Comparison of ENCODE assay signal across 22 mouse cellular contexts in genomic region chr1:176331344-176331743, GRCm38 (mm10). TPM values are rescaled to one million over a fixed set of nuclear protein-coding genes. Genes with fewer than 3 reads are reported as not detected.
DNase-seq lines count a peak whose midpoint lies in the region; ATAC-seq and TF ChIP-seq lines count a peak whose summit lies in the region.
"Had no signal": no experiment of that assay in that cellular context is flagged by ENCODE, and none has a peak within 500 bp of the region (broad histone marks: within the 10 kb centered on the region; RNA-seq: fewer than 3 reads in every experiment).

No protein-coding gene starts in this region.

- DNase-seq in hindbrain, postnatal 0 days (ENCODE audit: low spot score) = no peak
- DNase-seq in hindbrain, embryonic 14.5 days (ENCODE audit: low spot score) = no peak
- no peak for DNase-seq in midbrain, postnatal 0 days (ENCODE audit: low spot score)
- DNase-seq in ES-E14 (ENCODE audit: low read depth, low spot score) = peak; percentile 39
- DNase-seq in testis, postnatal 10 days (ENCODE audit: low spot score) = peak; percentile 40
- DNase-seq: cerebellum, adult 9-10 months; gastrocnemius, postnatal 25 days; kidney, adult 9 months; kidney, postnatal 36 days; lung, postnatal 10 days; thymus, adult 18-20 months had no signal

- ATAC-seq in hindbrain, postnatal 0 days = no peak
- no peak for ATAC-seq in hindbrain, embryonic 14.5 days (ENCODE audit: low FRiP score)
- ATAC-seq in midbrain, postnatal 0 days (ENCODE audit: low FRiP score) = no peak
- no peak for ATAC-seq in midbrain, embryonic 16.5 days
- no peak for ATAC-seq in heart, embryonic 12.5 days (ENCODE audit: insufficient number of reproducible peaks, low FRiP score)
- ATAC-seq: midbrain, embryonic 15.5 days had no signal

- H3K36me3 ChIP-seq in hindbrain, postnatal 0 days (ENCODE audit: insufficient read depth, low read length) = no peaks in the 10 kb centered on the region
- no peaks in the 10 kb centered on the region for H3K36me3 ChIP-seq in hindbrain, embryonic 14.5 days (replicated peaks; ENCODE audit: control insufficient read depth, insufficient read depth)
- no peaks in the 10 kb centered on the region for H3K36me3 ChIP-seq in midbrain, postnatal 0 days (ENCODE audit: insufficient read depth, low read length)
- no peaks in the 10 kb centered on the region for H3K36me3 ChIP-seq in midbrain, embryonic 16.5 days (ENCODE audit: control insufficient read depth, insufficient read depth, low read length)
- no peaks in the 10 kb centered on the region for H3K36me3 ChIP-seq in ES-E14 (ENCODE audit: control insufficient read depth, insufficient read depth, low read length, poor library complexity, severe bottlenecking)
- no peaks in the 10 kb centered on the region for H3K36me3 ChIP-seq in heart, embryonic 12.5 days
- H3K36me3 ChIP-seq: forebrain, embryonic 12.5 days; hindbrain, embryonic 10.5 days; limb, embryonic 12.5 days; liver, embryonic 15.5 days; midbrain, embryonic 15.5 days had no signal

- H3K4me3 ChIP-seq in hindbrain, postnatal 0 days (ENCODE audit: low read length) = no peak overlapping the region
- no peak overlapping the region for H3K4me3 ChIP-seq in hindbrain, embryonic 14.5 days (replicated peaks; ENCODE audit: low read length)
- no peak overlapping the region for H3K4me3 ChIP-seq in midbrain, postnatal 0 days (ENCODE audit: low read depth, low read length)
- no peak overlapping the region for H3K4me3 ChIP-seq in midbrain, embryonic 16.5 days (ENCODE audit: low read depth, low read length)
- H3K4me3 ChIP-seq in ES-E14 (ENCODE audit: insufficient read depth in 1 of 2, low read depth in 1 of 2, low read length in 2 of 2, poor library complexity in 1 of 2, severe bottlenecking in 1 of 2) = no peak overlapping the region
- no peak overlapping the region for H3K4me3 ChIP-seq in heart, embryonic 12.5 days
- H3K4me3 ChIP-seq: forebrain, embryonic 12.5 days; hindbrain, embryonic 10.5 days; limb, embryonic 12.5 days; liver, embryonic 15.5 days; megakaryocyte, embryonic 14.5 days; midbrain, embryonic 15.5 days had no signal

- no peak overlapping the region for H3K4me2 ChIP-seq in hindbrain, postnatal 0 days (ENCODE audit: low read depth, low read length)
- H3K4me2 ChIP-seq in hindbrain, embryonic 14.5 days (replicated peaks) = no peak overlapping the region
- H3K4me2 ChIP-seq in midbrain, postnatal 0 days (ENCODE audit: low read depth, low read length, poor library complexity, severe bottlenecking) = no peak overlapping the region
- no peak overlapping the region for H3K4me2 ChIP-seq in midbrain, embryonic 16.5 days (ENCODE audit: low read length)
- no peak overlapping the region for H3K4me2 ChIP-seq in heart, embryonic 12.5 days
- H3K4me2 ChIP-seq: forebrain, embryonic 12.5 days; limb, embryonic 12.5 days; liver, embryonic 15.5 days; midbrain, embryonic 15.5 days had no signal

- H3K9me3 ChIP-seq in hindbrain, postnatal 0 days (ENCODE audit: low read length) = no peaks in the 10 kb centered on the region
- H3K9me3 ChIP-seq in hindbrain, embryonic 14.5 days (ENCODE audit: control insufficient read depth, low read length) = no peaks in the 10 kb centered on the region
- no peaks in the 10 kb centered on the region for H3K9me3 ChIP-seq in midbrain, postnatal 0 days (ENCODE audit: low read length)
- H3K9me3 ChIP-seq in midbrain, embryonic 16.5 days (replicated peaks; ENCODE audit: control insufficient read depth, low read length, poor library complexity, severe bottlenecking) = no peaks in the 10 kb centered on the region
- no peaks in the 10 kb centered on the region for H3K9me3 ChIP-seq in ES-E14 (ENCODE audit: control insufficient read depth, insufficient read depth, low read depth, low read length)
- no peaks in the 10 kb centered on the region for H3K9me3 ChIP-seq in heart, embryonic 12.5 days (replicated peaks)
- H3K9me3 ChIP-seq: forebrain, embryonic 12.5 days; hindbrain, embryonic 10.5 days; limb, embryonic 12.5 days; liver, embryonic 15.5 days; midbrain, embryonic 15.5 days had no signal

- H3K4me1 ChIP-seq in hindbrain, postnatal 0 days (ENCODE audit: insufficient read depth, low read length) = no peaks in the 10 kb centered on the region
- no peaks in the 10 kb centered on the region for H3K4me1 ChIP-seq in hindbrain, embryonic 14.5 days (replicated peaks; ENCODE audit: control insufficient read depth, insufficient read depth, low read length)
- no peaks in the 10 kb centered on the region for H3K4me1 ChIP-seq in midbrain, postnatal 0 days (ENCODE audit: insufficient read depth, low read length)
- no peaks in the 10 kb centered on the region for H3K4me1 ChIP-seq in midbrain, embryonic 16.5 days (ENCODE audit: control insufficient read depth, insufficient read depth, low read length)
- H3K4me1 ChIP-seq in ES-E14 (ENCODE audit: control insufficient read depth in 2 of 2, insufficient read depth in 2 of 2, low read length in 2 of 2, poor library complexity in 1 of 2) = no peaks in the 10 kb centered on the region
- no peaks in the 10 kb centered on the region for H3K4me1 ChIP-seq in heart, embryonic 12.5 days (replicated peaks)
- H3K4me1 ChIP-seq: forebrain, embryonic 12.5 days; hindbrain, embryonic 10.5 days; limb, embryonic 12.5 days; liver, embryonic 15.5 days; megakaryocyte, embryonic 14.5 days; midbrain, embryonic 15.5 days had no signal

- 76% methylated on average over 3 of the region's 3 CpGs for WGBS in hindbrain, postnatal 0 days
- WGBS in hindbrain, embryonic 14.5 days = 68% methylated on average over 3 of the region's 3 CpGs
- 76% methylated on average over 3 of the region's 3 CpGs for WGBS in midbrain, postnatal 0 days
- WGBS in midbrain, embryonic 16.5 days = 70% methylated on average over 3 of the region's 3 CpGs
- 62% methylated on average over 3 of the region's 3 CpGs for WGBS in heart, embryonic 12.5 days

- in situ Hi-C loops in ES-E14 (cut with MboI; ENCODE audit: low sequenced_read_pairs in 2 of 2, unreplicated experiment in 2 of 2) = no loop called here

- peak; percentile 46 for TF ChIP-seq CTCF in hindbrain, postnatal 0 days (IDR thresholded peaks at IDR 0.05; ENCODE audit: low read depth)
- peak; percentile 34 for TF ChIP-seq CTCF in midbrain, postnatal 0 days (IDR thresholded peaks at IDR 0.05)

- H3K9ac ChIP-seq in hindbrain, postnatal 0 days (replicated peaks; ENCODE audit: low read length) = no peak overlapping the region
- H3K9ac ChIP-seq in hindbrain, embryonic 14.5 days = no peak overlapping the region
- no peak overlapping the region for H3K9ac ChIP-seq in midbrain, postnatal 0 days (replicated peaks; ENCODE audit: low read length, poor library complexity, severe bottlenecking)
- H3K9ac ChIP-seq in midbrain, embryonic 16.5 days (ENCODE audit: low read depth, low read length) = no peak overlapping the region
- no peak overlapping the region for H3K9ac ChIP-seq in ES-E14 (ENCODE audit: insufficient read depth, low read depth, low read length, poor library complexity, severe bottlenecking)
- no peak overlapping the region for H3K9ac ChIP-seq in heart, embryonic 12.5 days
- H3K9ac ChIP-seq: forebrain, embryonic 12.5 days; limb, embryonic 12.5 days; liver, embryonic 15.5 days; midbrain, embryonic 15.5 days had no signal

- H3K27ac ChIP-seq in hindbrain, postnatal 0 days = no peak overlapping the region
- no peak overlapping the region for H3K27ac ChIP-seq in hindbrain, embryonic 14.5 days
- no peak overlapping the region for H3K27ac ChIP-seq in midbrain, postnatal 0 days (ENCODE audit: low read depth, low read length)
- no peak overlapping the region for H3K27ac ChIP-seq in midbrain, embryonic 16.5 days (ENCODE audit: low read length)
- H3K27ac ChIP-seq in ES-E14 (ENCODE audit: insufficient read depth, low read depth, low read length, poor library complexity, severe bottlenecking) = no peak overlapping the region
- no peak overlapping the region for H3K27ac ChIP-seq in heart, embryonic 12.5 days (ENCODE audit: poor library complexity, severe bottlenecking)
- H3K27ac ChIP-seq: forebrain, embryonic 12.5 days; hindbrain, embryonic 10.5 days; limb, embryonic 12.5 days; liver, embryonic 15.5 days; midbrain, embryonic 15.5 days had no signal

- no peaks in the 10 kb centered on the region for H3K27me3 ChIP-seq in hindbrain, postnatal 0 days (ENCODE audit: insufficient read depth, low read length)
- no peaks in the 10 kb centered on the region for H3K27me3 ChIP-seq in hindbrain, embryonic 14.5 days (ENCODE audit: control insufficient read depth, insufficient read depth, low read length)
- H3K27me3 ChIP-seq in midbrain, postnatal 0 days (ENCODE audit: insufficient read depth, low read length) = no peaks in the 10 kb centered on the region
- no peaks in the 10 kb centered on the region for H3K27me3 ChIP-seq in midbrain, embryonic 16.5 days (ENCODE audit: control insufficient read depth, insufficient read depth, low read depth, low read length)
- no peaks in the 10 kb centered on the region for H3K27me3 ChIP-seq in heart, embryonic 12.5 days (replicated peaks)
- H3K27me3 ChIP-seq: forebrain, embryonic 12.5 days; limb, embryonic 12.5 days; liver, embryonic 15.5 days; megakaryocyte, embryonic 14.5 days; midbrain, embryonic 15.5 days had no signal

TF ChIP-seq in ES-E14, 5 proteins besides CTCF, POLR2A, EP300 and RAD21:
- no peak for TF ChIP-seq ZNF384 (IDR thresholded peaks at IDR 0.05; ENCODE audit: low read depth, low read length)
- TF ChIP-seq ZC3H11A (IDR thresholded peaks at IDR 0.05; ENCODE audit: borderline replicate concordance, low read depth, low read length) = peak; percentile 80; the same call in 1 of the 2 replicates

RNA-seq across cellular contexts. Expression of gene Pld5, which starts 56.2 kb away (rescaled TPM):
- 6.8 and 7.2 TPM in 2 replicates for total RNA-seq in hindbrain, postnatal 0 days (2014; rRNA removed)
- polyA plus RNA-seq in hindbrain, postnatal 0 days (2015; fragmentation: Nextera tagmentation; extraction: Ambion mirVana) = 5.8 and 6.4 TPM in 2 replicates
- 4.8 and 5.5 TPM in 2 replicates for polyA plus RNA-seq in hindbrain, embryonic 14.5 days (2014; fragmentation: Nextera tagmentation; extraction: Ambion mirVana)
- total RNA-seq in midbrain, postnatal 0 days (2014; rRNA removed) = 6.1 and 7.2 TPM in 2 replicates
- 3.8 and 4.9 TPM in 2 replicates for polyA plus RNA-seq in midbrain, postnatal 0 days (2015; fragmentation: Nextera tagmentation; extraction: Ambion mirVana)
- polyA plus RNA-seq in midbrain, embryonic 16.5 days (2015; fragmentation: Nextera tagmentation; extraction: Ambion mirVana) = 5.0 TPM in 2 replicates
- total RNA-seq in ES-E14 (2012; rRNA removed) = 0.11 TPM in 1 of 2 replicates, not detected in the other
- 0.55 and 0.60 TPM in 2 replicates for polyA plus RNA-seq in heart, embryonic 12.5 days (2016; fragmentation: Nextera tagmentation; extraction: Ambion mirVana)
- total RNA-seq: common myeloid progenitor, adult 5-6 weeks; neutrophil, adult 5-6 weeks had no signal
- polyA plus RNA-seq: C2C12; liver, embryonic 15.5 days had no signal

Comparison
In these comparisons a context has a peak if more than half of its experiments do, and no peak if none do; other contexts are left out.
1. DNase-seq: peak in ES-E14 (single experiment) and testis, postnatal 10 days (single experiment); none in hindbrain, postnatal 0 days (single experiment), hindbrain, embryonic 14.5 days (single experiment) and midbrain, postnatal 0 days (single experiment).